Mouse (Mus musculus): ENCODE data around the gene Cntrl. TPM values are rescaled to one million over a fixed set of nuclear protein-coding genes. Genes with fewer than 3 reads are reported as not detected.

Cntrl gene
- 9.7 and 10.4 TPM in 2 replicates for polyA plus RNA-seq (2015; fragmentation: Nextera tagmentation; extraction: Ambion mirVana)

- Histone ChIP-seq H3K27me3 (no peaks in the 10 kb centered on the region), H3K9me3 (no peaks in the 10 kb centered on the region), H3K36me3 (no peaks in the 10 kb centered on the region), H3K27ac (replicated peaks) (peak within 1 kb of the TSS; percentile 89), H3K4me1 (replicated peaks) (peaks cover 7% of the 10 kb centered on the region), H3K4me2 (peak within 1 kb of the TSS; percentile 69), H3K4me3 (peak within 1 kb of the TSS; percentile 78), H3K9ac (peak within 1 kb of the TSS; percentile 86)
- ATAC-seq (ENCODE audit: low read depth) = peak; percentile 96
- under 1% methylated on average over 60 of the region's 62 CpGs for WGBS
These were observed at the start of gene Cntrl for GRCm38 (mm10) chr2:35109141-35109923. Gene Cntrl (plus strand): TSS chr2:35109492.

DNA sequence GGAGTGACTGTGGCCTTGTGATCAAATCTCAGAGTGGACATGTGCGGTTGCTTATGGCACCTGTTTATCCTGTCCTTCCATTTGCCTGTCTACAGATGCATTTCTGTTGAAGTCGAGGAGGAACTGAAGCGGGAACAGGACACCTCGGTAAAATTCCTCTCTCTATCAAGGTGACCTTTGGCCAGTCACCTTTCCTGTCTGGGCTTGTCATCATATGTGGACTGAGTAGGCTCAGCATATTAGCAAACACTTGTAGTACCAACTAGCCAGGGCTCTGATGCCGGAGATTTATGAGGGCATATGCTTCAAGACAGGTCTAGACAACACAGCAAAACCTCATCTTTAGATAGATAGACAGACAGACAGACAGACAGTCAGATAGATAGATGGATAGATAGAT, 49.0 kb upstream of the Cntrl start:
- Histone ChIP-seq H3K4me1 (replicated peaks) (no peaks in the 10 kb centered on the region), H3K9me3 (no peaks in the 10 kb centered on the region), H3K27me3 (no peaks in the 10 kb centered on the region), H3K36me3 (no peaks in the 10 kb centered on the region), H3K27ac (replicated peaks) (no peak overlapping the region), H3K4me2 (no peak overlapping the region), H3K9ac (no peak overlapping the region), H3K4me3 (no peak overlapping the region)
- ATAC-seq (ENCODE audit: low read depth) = no peak
- WGBS = 91% methylated on average over 5 of the region's 5 CpGs

DNA sequence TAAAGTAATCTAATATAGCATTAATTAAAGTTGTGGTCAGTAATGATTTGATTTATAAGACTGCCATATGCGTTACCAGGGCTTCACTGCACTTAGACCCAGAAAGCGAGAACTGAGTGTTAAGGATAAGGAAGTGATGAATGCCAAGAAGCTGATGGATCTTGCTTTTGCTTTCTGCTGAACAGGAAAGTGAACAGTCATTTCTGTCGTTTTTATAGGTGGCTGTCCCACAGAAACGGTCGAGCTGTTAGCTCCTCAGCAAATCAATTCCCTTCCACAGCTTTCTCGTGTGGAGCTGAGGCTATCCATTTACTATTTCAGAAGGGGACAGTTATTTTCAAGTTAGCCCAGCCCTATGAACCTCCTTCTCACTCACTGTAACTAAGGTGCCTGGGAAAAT, 48.4 kb upstream of the Cntrl start:
- WGBS = 71% methylated on average over 6 of the region's 6 CpGs
- Histone ChIP-seq H3K9me3 (no peaks in the 10 kb centered on the region), H3K4me3 (no peak overlapping the region), H3K27me3 (no peaks in the 10 kb centered on the region), H3K9ac (no peak overlapping the region), H3K36me3 (no peaks in the 10 kb centered on the region), H3K4me1 (replicated peaks) (no peaks in the 10 kb centered on the region), H3K27ac (replicated peaks) (no peak overlapping the region), H3K4me2 (no peak overlapping the region)
- ATAC-seq (ENCODE audit: low read depth) = no peak

DNA sequence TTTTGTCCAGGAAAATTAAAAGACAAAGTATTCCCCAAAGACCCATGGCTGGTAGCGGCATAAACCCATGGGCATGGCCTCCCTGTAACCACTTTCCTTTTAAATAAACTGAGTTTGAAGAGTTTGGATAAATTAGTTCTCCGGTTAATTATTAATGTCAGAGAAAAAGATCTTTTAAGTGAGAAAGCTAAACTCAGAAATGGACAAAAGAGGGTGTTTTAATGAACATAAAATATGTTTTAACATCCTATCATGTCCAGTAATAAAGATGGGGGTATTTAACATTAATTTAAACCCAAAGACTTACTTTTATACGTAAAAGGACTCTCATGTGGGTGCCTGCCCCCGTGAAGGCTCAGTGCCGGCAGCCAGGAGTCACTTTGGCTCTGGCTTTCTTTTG, 48.0 kb upstream of the Cntrl start, which contains the start of gene Hc:
Hc (minus strand) TSS at position 101 of the 400 bp plus-strand sequence.
- Histone ChIP-seq H3K9me3 (no peaks in the 10 kb centered on the region), H3K4me3 (no peak within 1 kb of the TSS), H3K27me3 (no peaks in the 10 kb centered on the region), H3K4me2 (no peak within 1 kb of the TSS), H3K9ac (no peak within 1 kb of the TSS), H3K36me3 (no peaks in the 10 kb centered on the region), H3K4me1 (replicated peaks) (no peaks in the 10 kb centered on the region), H3K27ac (replicated peaks) (no peak within 1 kb of the TSS)
- 85% methylated on average over 5 of the region's 5 CpGs for WGBS
- no peak for ATAC-seq (ENCODE audit: low read depth)

- no peaks in the 10 kb centered on the region for H3K36me3 ChIP-seq
- WGBS = 89% methylated on average over 6 of the region's 6 CpGs
- H3K27ac ChIP-seq (replicated peaks) = no peak overlapping the region
- no peak overlapping the region for H3K9ac ChIP-seq
- ATAC-seq (ENCODE audit: low read depth) = no peak
- no peaks in the 10 kb centered on the region for H3K4me1 ChIP-seq (replicated peaks)
- no peaks in the 10 kb centered on the region for H3K9me3 ChIP-seq
- H3K27me3 ChIP-seq = no peaks in the 10 kb centered on the region
- no peak overlapping the region for H3K4me3 ChIP-seq
- H3K4me2 ChIP-seq = no peak overlapping the region
These were observed 45.8 kb upstream of the Cntrl start for GRCm38 (mm10) chr2:35063333-35064030.

DNA sequence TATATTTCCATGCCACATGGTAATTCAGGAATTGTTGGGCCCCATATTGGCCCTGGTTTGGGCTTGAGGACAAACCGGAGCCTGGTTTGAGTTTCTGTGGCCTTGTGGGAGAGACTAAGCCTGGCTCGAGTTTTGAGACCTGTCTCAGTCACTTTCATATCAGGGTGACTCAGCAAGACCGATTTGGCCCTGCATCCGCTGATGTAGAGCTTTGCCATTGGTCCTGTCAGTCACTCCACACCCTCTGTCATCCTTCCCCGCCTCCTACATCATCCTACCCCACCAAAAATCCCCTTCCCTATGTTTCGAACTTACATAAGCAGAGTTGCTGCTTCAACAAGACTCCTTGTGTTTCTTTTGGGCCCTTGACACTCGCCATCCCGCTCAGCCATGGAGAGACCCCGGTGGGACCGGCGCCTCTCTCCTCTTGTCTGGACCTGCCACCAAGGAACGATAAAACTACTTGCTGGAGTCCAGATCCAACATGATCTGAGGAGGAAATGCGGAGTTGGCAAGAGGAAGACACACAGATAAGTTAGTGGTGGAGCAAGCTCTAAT, 42.7 kb upstream of the Cntrl start:
- ATAC-seq (ENCODE audit: low read depth) = no peak
- WGBS = 90% methylated on average over 13 of the region's 13 CpGs
- no peaks in the 10 kb centered on the region for H3K36me3 ChIP-seq
- H3K4me1 ChIP-seq (replicated peaks) = no peaks in the 10 kb centered on the region
- no peak overlapping the region for H3K9ac ChIP-seq
- no peak overlapping the region for H3K4me2 ChIP-seq
- no peak overlapping the region for H3K27ac ChIP-seq (replicated peaks)
- no peaks in the 10 kb centered on the region for H3K27me3 ChIP-seq
- no peak overlapping the region for H3K4me3 ChIP-seq
- H3K9me3 ChIP-seq = no peaks in the 10 kb centered on the region

- Histone ChIP-seq H3K4me1 (replicated peaks) (no peaks in the 10 kb centered on the region), H3K4me3 (no peak overlapping the region), H3K4me2 (no peak overlapping the region), H3K9me3 (no peaks in the 10 kb centered on the region), H3K9ac (no peak overlapping the region), H3K27ac (replicated peaks) (no peak overlapping the region), H3K27me3 (no peaks in the 10 kb centered on the region), H3K36me3 (no peaks in the 10 kb centered on the region)
- 89% methylated on average over 11 of the region's 11 CpGs for WGBS
- no peak for ATAC-seq (ENCODE audit: low read depth)
These were observed 42.2 kb upstream of the Cntrl start for GRCm38 (mm10) chr2:35067117-35067516.

GRCm38 (mm10) chr2:35069124-35069523, 40.2 kb upstream of the Cntrl start:
- Histone ChIP-seq H3K27ac (replicated peaks) (no peak overlapping the region), H3K4me3 (no peak overlapping the region), H3K9ac (no peak overlapping the region), H3K9me3 (peaks cover 5% of the 10 kb centered on the region; the same call in 1 of the 2 replicates), H3K36me3 (no peaks in the 10 kb centered on the region), H3K4me2 (no peak overlapping the region), H3K4me1 (replicated peaks) (no peaks in the 10 kb centered on the region), H3K27me3 (no peaks in the 10 kb centered on the region)
- ATAC-seq (ENCODE audit: low read depth) = no peak
- whole genome bisulfite sequencing = 97% methylated on average over 1 of the region's 1 CpGs

- no peak for ATAC-seq (ENCODE audit: low read depth)
- H3K4me3 ChIP-seq = no peak overlapping the region
- no peak overlapping the region for H3K9ac ChIP-seq
- WGBS = 80% methylated on average over 4 of the region's 4 CpGs
- H3K36me3 ChIP-seq = no peaks in the 10 kb centered on the region
- peaks cover 5% of the 10 kb centered on the region; the same call in 1 of the 2 replicates for H3K9me3 ChIP-seq
- no peak overlapping the region for H3K27ac ChIP-seq (replicated peaks)
- no peaks in the 10 kb centered on the region for H3K4me1 ChIP-seq (replicated peaks)
- H3K4me2 ChIP-seq = no peak overlapping the region
- H3K27me3 ChIP-seq = no peaks in the 10 kb centered on the region
These were observed 39.0 kb upstream of the Cntrl start for GRCm38 (mm10) chr2:35070275-35070674.

DNA sequence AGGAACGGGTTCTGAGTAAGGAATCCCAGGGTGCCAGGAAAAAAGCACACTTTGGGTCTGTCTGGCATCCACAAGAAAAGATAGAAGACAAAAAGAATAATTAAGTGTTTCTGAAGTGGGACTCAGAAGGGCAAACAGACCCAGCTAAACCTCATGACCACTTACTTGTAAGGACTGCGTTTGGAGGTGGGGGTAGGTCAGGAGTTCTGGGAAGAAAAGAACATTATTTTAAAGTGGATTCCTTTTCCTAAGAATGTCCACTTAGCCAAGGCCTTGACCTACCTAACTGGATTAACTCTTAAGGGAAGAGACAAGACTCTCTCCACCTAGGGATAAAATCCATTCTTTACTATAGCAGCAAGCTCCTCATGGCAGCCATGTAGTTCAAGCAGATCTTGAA, 36.7 kb upstream of the Cntrl start:
- no peaks in the 10 kb centered on the region for H3K4me1 ChIP-seq (replicated peaks)
- 61% methylated on average over 2 of the region's 2 CpGs for WGBS

GRCm38 (mm10) chr2:35074328-35074727, 35.0 kb upstream of the Cntrl start:
- no peak overlapping the region for H3K9ac ChIP-seq
- no peaks in the 10 kb centered on the region for H3K4me1 ChIP-seq (replicated peaks)
- WGBS = 85% methylated on average over 3 of the region's 3 CpGs
- no peak overlapping the region for H3K4me2 ChIP-seq
- no peak for ATAC-seq (ENCODE audit: low read depth)
- no peak overlapping the region for H3K4me3 ChIP-seq
- no peaks in the 10 kb centered on the region for H3K36me3 ChIP-seq
- no peaks in the 10 kb centered on the region for H3K27me3 ChIP-seq
- H3K9me3 ChIP-seq = peaks cover 5% of the 10 kb centered on the region; the same call in 1 of the 2 replicates
- H3K27ac ChIP-seq (replicated peaks) = no peak overlapping the region

More for the DNA sequence above, 36.7 kb upstream of the Cntrl start:
- Histone ChIP-seq H3K4me3 (no peak overlapping the region), H3K27ac (replicated peaks) (no peak overlapping the region), H3K36me3 (no peaks in the 10 kb centered on the region), H3K4me2 (no peak overlapping the region), H3K9me3 (peaks cover 5% of the 10 kb centered on the region; the same call in 1 of the 2 replicates), H3K27me3 (no peaks in the 10 kb centered on the region), H3K9ac (no peak overlapping the region)
- ATAC-seq (ENCODE audit: low read depth) = no peak

DNA sequence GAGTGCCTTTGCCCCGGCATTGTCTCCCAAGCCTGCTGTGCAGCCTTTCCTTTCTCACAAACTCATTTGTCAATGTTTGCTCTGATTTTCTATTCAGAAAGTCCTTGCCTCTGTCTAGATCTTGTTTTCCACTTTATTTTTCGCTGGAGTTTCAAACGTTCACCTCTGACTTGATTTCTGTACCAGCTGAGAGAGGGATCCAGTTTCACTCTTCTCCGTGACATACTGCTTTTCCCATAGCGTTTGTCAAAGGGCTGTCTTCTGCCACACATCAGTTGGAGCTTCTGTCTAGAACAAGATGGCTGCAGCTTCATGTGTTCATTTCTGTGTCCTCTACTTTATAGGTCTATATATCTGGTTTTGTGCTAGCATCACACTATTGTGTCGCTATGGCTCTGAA, 30.1 kb upstream of the Cntrl start:
- no peak overlapping the region for H3K9ac ChIP-seq
- WGBS = 64% methylated on average over 6 of the region's 6 CpGs
- H3K4me3 ChIP-seq = no peak overlapping the region
- H3K4me1 ChIP-seq (replicated peaks) = no peaks in the 10 kb centered on the region
- no peaks in the 10 kb centered on the region for H3K9me3 ChIP-seq
- H3K4me2 ChIP-seq = no peak overlapping the region
- no peaks in the 10 kb centered on the region for H3K27me3 ChIP-seq
- no peaks in the 10 kb centered on the region for H3K36me3 ChIP-seq
- no peak overlapping the region for H3K27ac ChIP-seq (replicated peaks)
- no peak for ATAC-seq (ENCODE audit: low read depth)
